Mouse (Mus musculus): ENCODE results near the gene Rhbdl1. TPM values are rescaled to one million over a fixed set of nuclear protein-coding genes. Genes with fewer than 3 reads are reported as not detected.
A peak's percentile ranks its signal among the peaks of the same experiment; 100 is the strongest.

Gene Rhbdl1
- polyA plus RNA-seq, 1 experiment from 2014 or later = 2.5 TPM

DNA sequence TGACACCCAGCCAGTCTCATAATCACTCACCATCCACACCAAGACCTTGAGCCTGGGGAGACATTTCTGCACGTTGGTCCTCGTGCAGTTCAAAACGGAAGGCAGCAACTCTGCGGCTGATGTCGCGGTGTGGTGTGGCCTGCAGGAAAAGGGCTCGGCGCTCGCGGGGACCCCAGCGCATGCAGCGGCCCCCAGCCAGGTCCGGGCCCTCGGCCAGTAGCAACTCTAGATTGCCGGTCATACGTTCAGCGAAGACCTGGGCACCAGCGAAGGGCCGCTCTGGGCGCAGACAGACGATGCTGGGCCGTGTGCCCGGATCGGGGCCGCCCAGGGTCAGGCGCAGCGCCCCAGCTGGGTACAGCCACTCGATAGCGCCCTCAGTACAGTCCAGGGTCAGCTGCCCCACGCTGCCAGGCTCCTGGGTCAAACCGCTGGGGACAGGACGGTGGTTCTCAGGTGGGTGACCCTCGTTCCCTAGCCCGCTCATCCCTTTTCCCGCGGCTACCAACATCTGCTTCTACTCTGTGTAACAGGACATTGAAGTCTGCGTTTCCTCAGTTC is 40.8 kb downstream of the Rhbdl1 start:
- Histone ChIP-seq H3K27ac (ENCODE audit: low read length) (peak overlapping the region; percentile 27; the same call in 1 of the 2 replicates), H3K27me3 (ENCODE audit: control insufficient read depth, insufficient read depth, low read length) (no peaks in the 10 kb centered on the region), H3K4me1 (ENCODE audit: control insufficient read depth, insufficient read depth, low read length) (peaks cover 35% of the 10 kb centered on the region), H3K4me2 (ENCODE audit: low read depth, low read length) (peak overlapping the region; percentile 93), H3K36me3 (ENCODE audit: control insufficient read depth, insufficient read depth, low read length) (no peaks in the 10 kb centered on the region), H3K9ac (ENCODE audit: low read length) (peak overlapping the region; percentile 80), H3K9me3 (replicated peaks; ENCODE audit: control insufficient read depth, low read length) (no peaks in the 10 kb centered on the region), H3K4me3 (replicated peaks; ENCODE audit: low read length) (peak overlapping the region; percentile 87)
- ATAC-seq (ENCODE audit: insufficient read depth, low FRiP score) = no peak
- 1% methylated on average over 37 of the region's 37 CpGs for WGBS

DNA sequence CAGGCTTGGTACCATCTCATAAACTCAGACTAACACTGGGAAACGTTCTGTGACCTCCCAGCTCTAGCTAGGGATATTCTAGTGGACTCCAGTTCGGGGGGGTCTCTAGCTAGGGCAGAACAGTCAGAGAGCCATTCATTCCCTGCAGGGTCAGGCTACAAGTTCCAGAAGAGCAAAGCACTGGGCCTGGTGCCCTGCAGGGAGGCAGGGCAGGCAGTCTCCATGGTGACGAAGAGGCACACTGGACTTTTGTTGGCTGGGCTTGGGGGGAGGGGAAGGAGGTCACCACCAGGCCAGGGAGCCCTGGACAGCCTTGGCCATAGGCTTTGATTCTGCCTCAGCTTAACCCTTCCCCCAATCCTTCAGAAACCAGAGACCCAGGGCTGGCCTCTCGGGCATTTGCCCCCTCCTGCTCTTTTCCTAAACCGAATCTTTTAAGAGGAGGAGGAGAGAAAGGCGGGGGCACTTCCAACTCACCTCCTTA is 41.4 kb downstream of the Rhbdl1 start, which contains the start of gene AC134908.4:
AC134908.4 (minus strand) TSS at position 51 of the 484 bp plus-strand sequence.
- H3K27me3 ChIP-seq (ENCODE audit: control insufficient read depth, insufficient read depth, low read length) = no peaks in the 10 kb centered on the region
- H3K9me3 ChIP-seq (replicated peaks; ENCODE audit: control insufficient read depth, low read length) = no peaks in the 10 kb centered on the region
- peaks cover 37% of the 10 kb centered on the region for H3K4me1 ChIP-seq (ENCODE audit: control insufficient read depth, insufficient read depth, low read length)
- H3K36me3 ChIP-seq (ENCODE audit: control insufficient read depth, insufficient read depth, low read length) = no peaks in the 10 kb centered on the region
- ATAC-seq (ENCODE audit: insufficient read depth, low FRiP score) = no peak
- H3K9ac ChIP-seq (ENCODE audit: low read length) = peak within 1 kb of the TSS; percentile 80
- peak within 1 kb of the TSS; percentile 87 for H3K4me3 ChIP-seq (replicated peaks; ENCODE audit: low read length)
- peak within 1 kb of the TSS; percentile 27; the same call in 1 of the 2 replicates for H3K27ac ChIP-seq (ENCODE audit: low read length)
- 33% methylated on average over 6 of the region's 6 CpGs for WGBS
- peak within 1 kb of the TSS; percentile 93 for H3K4me2 ChIP-seq (ENCODE audit: low read depth, low read length)

DNA sequence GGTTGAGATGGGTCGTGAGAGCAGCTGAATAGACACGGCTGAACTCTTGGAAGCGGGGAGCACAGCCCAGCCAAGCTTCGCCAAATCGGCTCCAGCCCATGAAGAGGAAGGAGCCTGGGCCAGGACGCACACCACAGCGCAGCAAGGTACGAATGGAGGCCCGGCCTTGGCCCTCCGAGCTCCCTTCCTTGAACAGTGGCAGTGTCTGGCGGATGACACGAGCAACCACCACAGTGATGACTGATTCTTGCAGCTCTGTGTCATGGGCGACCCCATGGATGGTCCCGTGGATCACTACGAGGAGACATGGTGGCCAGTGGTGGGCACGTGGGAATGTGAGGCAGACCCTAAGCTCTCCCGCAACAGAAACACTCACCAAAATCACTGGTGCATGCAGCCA is 42.1 kb downstream of the Rhbdl1 start:
- ATAC-seq (ENCODE audit: insufficient read depth, low FRiP score) = no peak
- H3K4me1 ChIP-seq (ENCODE audit: control insufficient read depth, insufficient read depth, low read length) = peaks cover 37% of the 10 kb centered on the region
- H3K9me3 ChIP-seq (replicated peaks; ENCODE audit: control insufficient read depth, low read length) = no peaks in the 10 kb centered on the region
- H3K27ac ChIP-seq (ENCODE audit: low read length) = no peak overlapping the region
- WGBS = 88% methylated on average over 17 of the region's 17 CpGs
- H3K36me3 ChIP-seq (ENCODE audit: control insufficient read depth, insufficient read depth, low read length) = no peaks in the 10 kb centered on the region
- 0 out of 2 replicates have a peak overlapping the region, but pooled peaks have one; percentile 3 for H3K4me3 ChIP-seq (replicated peaks; ENCODE audit: low read length)
- H3K27me3 ChIP-seq (ENCODE audit: control insufficient read depth, insufficient read depth, low read length) = no peaks in the 10 kb centered on the region
- peak overlapping the region; percentile 93; the same call in 1 of the 2 replicates for H3K4me2 ChIP-seq (ENCODE audit: low read depth, low read length)
- peak overlapping the region; percentile 80 for H3K9ac ChIP-seq (ENCODE audit: low read length)

DNA sequence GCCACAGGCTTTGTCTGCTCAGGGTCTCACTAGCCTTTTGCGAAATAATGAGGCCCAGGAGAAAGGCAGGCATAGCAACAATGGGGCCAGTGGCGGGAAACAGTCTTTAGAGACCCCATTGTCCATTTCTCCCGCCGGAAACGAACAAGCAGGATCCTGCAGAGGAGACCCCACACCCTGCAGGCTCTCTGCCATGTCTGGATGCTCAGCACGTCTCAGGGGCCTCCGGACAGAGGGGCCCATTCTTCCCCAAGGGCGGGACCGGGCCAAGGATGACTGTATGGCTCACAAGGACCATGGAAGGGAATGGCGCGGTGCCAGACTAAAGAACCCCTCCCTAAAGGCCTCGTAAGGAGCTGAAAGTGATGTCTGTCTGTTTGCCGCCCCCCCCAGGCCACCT is 42.9 kb downstream of the Rhbdl1 start:
- no peak overlapping the region for H3K4me2 ChIP-seq (ENCODE audit: low read depth, low read length)
- no peaks in the 10 kb centered on the region for H3K36me3 ChIP-seq (ENCODE audit: control insufficient read depth, insufficient read depth, low read length)
- H3K4me3 ChIP-seq (replicated peaks; ENCODE audit: low read length) = no peak overlapping the region
- H3K27ac ChIP-seq (ENCODE audit: low read length) = 0 out of 2 replicates have a peak overlapping the region, but pooled peaks have one; percentile 17
- 71% methylated on average over 13 of the region's 13 CpGs for WGBS
- no peak overlapping the region for H3K9ac ChIP-seq (ENCODE audit: low read length)
- H3K9me3 ChIP-seq (replicated peaks; ENCODE audit: control insufficient read depth, low read length) = no peaks in the 10 kb centered on the region
- peaks cover 37% of the 10 kb centered on the region for H3K4me1 ChIP-seq (ENCODE audit: control insufficient read depth, insufficient read depth, low read length)
- no peak for ATAC-seq (ENCODE audit: insufficient read depth, low FRiP score)
- H3K27me3 ChIP-seq (ENCODE audit: control insufficient read depth, insufficient read depth, low read length) = no peaks in the 10 kb centered on the region

DNA sequence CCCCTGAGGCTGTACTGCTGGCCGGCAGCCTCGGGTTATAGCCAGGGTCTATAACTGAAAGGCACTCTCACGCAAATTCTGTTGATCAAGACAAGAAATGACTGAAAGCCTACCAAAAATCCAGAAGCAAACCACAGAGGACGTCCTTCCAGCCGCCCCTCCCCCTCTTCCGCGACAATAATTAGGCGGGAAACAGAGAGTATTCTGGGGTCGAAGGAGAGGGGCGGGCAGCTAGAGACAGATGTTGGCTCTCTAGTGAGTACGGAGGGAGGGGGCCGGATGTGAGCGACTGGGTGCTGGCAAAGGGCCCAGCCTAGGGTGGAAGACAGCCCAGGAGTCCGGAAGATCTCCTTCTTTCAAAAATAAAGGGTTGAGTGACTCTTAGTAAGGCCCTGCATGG is 44.5 kb downstream of the Rhbdl1 start, which contains the start of gene Fam173a:
Fam173a (minus strand) TSS at position 287 of the 400 bp plus-strand sequence.
- Histone ChIP-seq H3K27ac (ENCODE audit: low read length) (peak within 1 kb of the TSS; percentile 98), H3K27me3 (ENCODE audit: control insufficient read depth, insufficient read depth, low read length) (no peaks in the 10 kb centered on the region), H3K4me3 (replicated peaks; ENCODE audit: low read length) (peak within 1 kb of the TSS; percentile 93), H3K9ac (ENCODE audit: low read length) (peak within 1 kb of the TSS; percentile 77), H3K4me2 (ENCODE audit: low read depth, low read length) (peak within 1 kb of the TSS; percentile 96), H3K36me3 (ENCODE audit: control insufficient read depth, insufficient read depth, low read length) (0 out of 2 replicates have a peak, but pooled peaks cover under 1% of the 10 kb centered on the region), H3K4me1 (ENCODE audit: control insufficient read depth, insufficient read depth, low read length) (peaks cover 37% of the 10 kb centered on the region), H3K9me3 (replicated peaks; ENCODE audit: control insufficient read depth, low read length) (no peaks in the 10 kb centered on the region)
- under 1% methylated on average over 14 of the region's 14 CpGs for WGBS
- peak; percentile 80 for ATAC-seq (ENCODE audit: insufficient read depth, low FRiP score)

DNA sequence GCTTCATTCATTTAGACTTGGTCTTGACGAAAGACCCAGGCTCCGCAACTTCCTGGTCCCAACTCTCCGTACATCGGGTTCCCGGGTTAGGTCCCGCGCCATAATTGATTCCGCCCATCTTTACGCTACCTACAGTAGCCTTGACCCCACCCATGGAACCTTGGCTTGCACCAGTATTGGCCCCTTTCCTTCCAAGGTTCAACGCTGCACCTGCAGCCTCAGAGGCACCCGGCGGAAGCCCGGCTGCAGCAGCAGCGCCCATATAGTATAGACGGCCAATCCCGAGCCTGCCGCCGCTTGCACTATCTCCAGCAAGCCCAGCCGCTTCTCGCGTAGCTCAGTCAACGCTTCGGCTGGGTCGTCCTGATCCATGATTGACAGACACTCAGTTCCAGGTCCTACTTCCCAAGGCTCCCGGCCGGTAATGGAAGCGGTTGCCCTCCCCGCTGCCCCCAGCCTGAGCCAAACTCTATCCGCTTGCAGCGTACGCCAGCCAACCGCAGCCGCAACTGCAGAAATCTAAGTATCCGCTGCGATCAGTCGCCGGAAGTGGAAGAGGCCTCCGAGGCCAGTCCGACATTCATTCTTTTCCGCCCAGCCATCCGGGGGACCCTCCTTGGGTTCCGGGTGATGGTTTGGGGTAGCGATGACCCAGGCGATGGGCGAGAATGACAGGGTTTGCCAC is 45.1 kb downstream of the Rhbdl1 start:
- ATAC-seq (ENCODE audit: insufficient read depth, low FRiP score) = peak; percentile 74
- H3K9me3 ChIP-seq (replicated peaks; ENCODE audit: control insufficient read depth, low read length) = no peaks in the 10 kb centered on the region
- under 1% methylated on average over 45 of the region's 45 CpGs for WGBS
- H3K27ac ChIP-seq (ENCODE audit: low read length) = peak overlapping the region; percentile 98
- H3K36me3 ChIP-seq (ENCODE audit: control insufficient read depth, insufficient read depth, low read length) = 0 out of 2 replicates have a peak, but pooled peaks cover 5% of the 10 kb centered on the region
- H3K4me3 ChIP-seq (replicated peaks; ENCODE audit: low read length) = peak overlapping the region; percentile 93
- peak overlapping the region; percentile 96 for H3K4me2 ChIP-seq (ENCODE audit: low read depth, low read length)
- peak overlapping the region; percentile 77 for H3K9ac ChIP-seq (ENCODE audit: low read length)
- peaks cover 37% of the 10 kb centered on the region for H3K4me1 ChIP-seq (ENCODE audit: control insufficient read depth, insufficient read depth, low read length)
- no peaks in the 10 kb centered on the region for H3K27me3 ChIP-seq (ENCODE audit: control insufficient read depth, insufficient read depth, low read length)

DNA sequence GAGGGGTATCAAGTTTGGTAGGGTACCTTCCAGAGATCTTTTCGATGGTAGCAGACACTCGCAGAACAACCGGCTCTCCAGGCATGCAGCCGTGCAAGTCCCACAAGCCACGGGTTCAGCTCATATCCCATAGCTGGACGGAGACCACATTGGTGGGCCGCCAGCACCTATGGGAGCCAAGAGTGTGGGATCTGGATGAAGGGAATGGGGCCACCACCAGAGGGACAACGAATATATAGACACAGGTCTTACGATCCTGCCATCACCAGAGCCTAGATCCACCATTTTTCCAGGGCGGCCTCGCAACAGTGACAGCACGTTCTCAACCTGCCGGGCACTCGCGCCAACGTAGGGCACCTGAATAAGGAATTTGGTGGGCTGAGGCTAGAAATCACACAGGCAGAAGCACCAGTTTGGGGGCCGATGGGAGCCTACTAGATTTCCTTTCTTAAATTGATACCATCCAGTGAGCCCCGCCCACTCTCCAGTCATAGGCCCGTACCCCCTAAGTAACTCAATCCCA is 45.7 kb downstream of the Rhbdl1 start:
- WGBS = 23% methylated on average over 19 of the region's 19 CpGs
- peak overlapping the region; percentile 96 for H3K4me2 ChIP-seq (ENCODE audit: low read depth, low read length)
- no peak for ATAC-seq (ENCODE audit: insufficient read depth, low FRiP score)
- H3K4me3 ChIP-seq (replicated peaks; ENCODE audit: low read length) = peak overlapping the region; percentile 93
- no peaks in the 10 kb centered on the region for H3K27me3 ChIP-seq (ENCODE audit: control insufficient read depth, insufficient read depth, low read length)
- peak overlapping the region; percentile 98 for H3K27ac ChIP-seq (ENCODE audit: low read length)
- H3K4me1 ChIP-seq (ENCODE audit: control insufficient read depth, insufficient read depth, low read length) = peaks cover 36% of the 10 kb centered on the region
- H3K36me3 ChIP-seq (ENCODE audit: control insufficient read depth, insufficient read depth, low read length) = 0 out of 2 replicates have a peak, but pooled peaks cover 5% of the 10 kb centered on the region
- H3K9ac ChIP-seq (ENCODE audit: low read length) = peak overlapping the region; percentile 77
- no peaks in the 10 kb centered on the region for H3K9me3 ChIP-seq (replicated peaks; ENCODE audit: control insufficient read depth, low read length)

DNA sequence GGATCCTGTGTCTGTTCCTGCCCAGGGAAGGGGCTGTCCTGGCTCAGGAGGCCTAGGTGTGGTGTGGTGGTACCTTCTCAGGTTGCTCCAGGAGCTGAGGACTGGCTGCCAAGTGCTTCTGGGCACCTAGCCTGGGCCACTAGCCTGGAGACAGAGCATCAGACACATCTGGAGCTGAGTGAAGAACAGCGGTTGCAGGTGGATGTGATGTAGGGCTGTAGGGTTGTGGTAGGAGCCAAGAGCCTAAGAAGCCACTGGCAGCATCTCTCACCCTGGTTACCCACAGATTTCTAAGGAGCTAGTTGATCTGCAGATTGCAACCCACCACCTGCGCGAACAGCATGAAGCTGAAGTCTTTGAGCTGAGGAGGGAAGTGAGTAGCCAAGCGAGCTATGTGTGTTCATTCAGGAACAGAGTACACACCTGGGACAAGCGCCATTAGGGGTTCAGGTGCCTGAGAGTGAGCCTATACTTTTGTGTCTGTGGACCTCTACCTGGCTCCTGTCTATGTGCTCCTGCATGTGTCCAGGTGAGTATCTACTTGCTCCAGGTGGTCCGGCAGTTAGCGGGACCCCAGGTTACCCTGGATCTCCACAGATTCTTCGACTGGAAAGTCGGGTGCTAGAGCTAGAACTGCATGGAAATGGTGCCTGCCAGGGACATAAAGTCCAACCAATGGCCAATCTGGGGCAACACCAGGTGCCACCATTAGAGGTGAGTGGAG is 50.2 kb downstream of the Rhbdl1 start:
- no peak overlapping the region for H3K27ac ChIP-seq (ENCODE audit: low read length)
- no peak overlapping the region for H3K4me3 ChIP-seq (replicated peaks; ENCODE audit: low read length)
- H3K4me1 ChIP-seq (ENCODE audit: control insufficient read depth, insufficient read depth, low read length) = peaks cover 20% of the 10 kb centered on the region
- WGBS = 90% methylated on average over 9 of the region's 9 CpGs
- no peak overlapping the region for H3K4me2 ChIP-seq (ENCODE audit: low read depth, low read length)
- H3K36me3 ChIP-seq (ENCODE audit: control insufficient read depth, insufficient read depth, low read length) = peaks cover 5% of the 10 kb centered on the region; the same call in 1 of the 2 replicates
- no peak overlapping the region for H3K9ac ChIP-seq (ENCODE audit: low read length)
- no peaks in the 10 kb centered on the region for H3K9me3 ChIP-seq (replicated peaks; ENCODE audit: control insufficient read depth, low read length)
- H3K27me3 ChIP-seq (ENCODE audit: control insufficient read depth, insufficient read depth, low read length) = no peaks in the 10 kb centered on the region
- ATAC-seq (ENCODE audit: insufficient read depth, low FRiP score) = no peak

Data from stomach, embryonic 16.5 days (tissue).